Mouse (Mus musculus): Measurements from ENCODE around the gene Ahcy.
"Not testable (repeated sequence)": the region's sequence is repeated elsewhere in the genome, so short reads cannot be mapped to it uniquely, and the experiment has no call there.

Ahcy gene

DNA sequence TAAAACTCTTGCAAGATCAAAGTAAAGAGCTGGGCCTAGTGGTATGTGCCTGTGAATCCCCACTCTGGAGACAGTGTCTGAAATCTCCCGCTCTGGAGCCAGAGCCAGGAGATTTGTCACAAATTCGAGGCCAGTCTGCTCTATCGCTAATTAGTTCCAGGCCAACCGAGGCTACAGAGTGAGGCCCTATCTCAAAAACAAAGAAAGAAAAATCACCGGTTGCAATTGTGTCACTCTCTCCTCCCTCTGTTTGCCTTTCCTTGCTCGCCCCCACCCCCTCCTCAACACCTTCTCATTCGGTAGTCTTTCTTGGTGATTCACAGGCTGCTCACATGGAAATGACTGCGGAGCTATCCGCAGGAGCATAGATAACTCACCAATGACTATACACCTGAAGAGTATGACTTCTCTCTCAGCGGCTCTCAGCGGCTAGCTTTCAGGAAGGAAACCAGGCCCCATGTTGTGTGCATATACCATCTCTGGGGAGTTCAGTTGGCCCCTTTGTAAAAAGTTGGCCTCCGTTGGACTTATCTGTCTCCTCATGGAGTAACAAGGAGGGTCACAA is 551 bp upstream of the Ahcy start:
- no peak for DNase-seq (ENCODE audit: low read depth, low spot score)

DNA sequence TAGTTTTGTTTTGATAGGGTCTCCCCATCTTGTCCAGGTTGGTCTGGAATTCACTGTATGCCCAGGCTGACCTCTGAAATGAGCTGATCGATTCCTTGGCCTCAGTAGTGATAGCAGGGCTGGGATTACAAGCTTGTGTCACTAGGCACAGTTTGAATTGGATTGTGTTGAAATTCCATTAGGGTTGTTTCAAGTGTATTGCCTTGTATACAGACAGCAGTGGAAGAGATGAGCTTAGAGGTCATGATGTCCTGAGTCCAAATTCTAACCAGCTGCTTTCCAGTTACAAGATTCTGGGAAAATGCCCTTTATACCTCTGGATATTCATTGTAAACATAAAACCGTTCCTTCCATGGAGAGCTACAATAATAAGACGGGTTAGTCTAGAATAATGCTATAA is 950 bp downstream of the Ahcy start:
- DNase-seq (ENCODE audit: low read depth, low spot score) = no peak

DNA sequence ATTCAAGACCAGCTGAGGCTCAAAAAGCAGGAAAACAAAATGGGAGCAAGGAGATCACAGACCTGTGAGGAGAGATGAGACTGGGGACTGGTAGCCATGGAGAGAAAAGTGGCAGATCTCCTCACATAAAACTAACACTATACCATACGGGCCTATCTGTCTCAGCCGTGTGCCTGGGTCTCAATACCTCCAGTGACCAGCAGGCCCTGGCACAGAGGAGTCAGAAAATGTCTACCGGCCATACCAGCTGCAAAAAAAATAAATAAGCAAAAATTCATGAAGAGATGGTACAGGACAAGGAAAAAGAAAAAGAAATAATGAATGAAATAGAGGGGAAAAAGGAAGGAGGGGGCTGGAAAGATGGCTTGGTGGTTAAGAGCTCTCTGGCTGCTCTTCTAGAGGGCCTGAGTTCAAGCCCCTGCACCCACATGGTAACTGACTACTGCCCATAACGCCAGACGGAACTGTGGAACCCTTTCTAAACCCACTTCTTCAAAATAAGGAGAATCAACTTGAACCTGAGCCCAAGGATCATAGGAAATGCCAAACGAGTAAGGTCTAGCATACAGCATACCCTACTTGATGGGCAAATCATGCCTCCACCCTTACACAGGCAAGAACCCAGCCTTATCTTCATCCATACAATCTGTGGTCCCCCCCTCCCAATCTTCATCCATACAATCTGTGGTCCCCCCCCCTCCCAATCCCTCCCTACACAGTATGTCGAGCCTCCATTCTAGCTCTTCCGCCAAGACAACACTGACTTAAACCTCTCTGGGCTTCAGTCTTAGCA is 1.7 kb downstream of the Ahcy start:
- DNase-seq (ENCODE audit: low read depth, low spot score) = no peak

DNA sequence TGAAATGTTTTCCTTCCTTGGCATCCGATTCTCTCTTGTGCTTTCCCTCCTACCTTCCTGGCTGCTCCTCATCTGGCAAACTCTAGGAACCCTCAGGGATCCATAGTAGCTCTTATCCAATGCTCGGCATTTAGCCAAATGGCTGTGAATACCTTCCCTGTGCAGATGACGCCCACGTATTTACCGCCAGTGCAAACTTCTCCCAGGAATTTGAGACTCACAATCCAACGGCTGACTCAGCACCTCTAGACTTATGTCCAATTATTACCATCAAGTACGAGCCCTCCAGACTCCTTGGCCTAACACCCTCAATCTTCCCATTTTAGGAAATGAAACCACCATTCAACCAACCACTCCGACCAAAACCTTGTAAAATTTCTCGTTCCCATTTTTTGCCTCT is 3.3 kb downstream of the Ahcy start:
- no peak for DNase-seq (ENCODE audit: low read depth, low spot score)

DNA sequence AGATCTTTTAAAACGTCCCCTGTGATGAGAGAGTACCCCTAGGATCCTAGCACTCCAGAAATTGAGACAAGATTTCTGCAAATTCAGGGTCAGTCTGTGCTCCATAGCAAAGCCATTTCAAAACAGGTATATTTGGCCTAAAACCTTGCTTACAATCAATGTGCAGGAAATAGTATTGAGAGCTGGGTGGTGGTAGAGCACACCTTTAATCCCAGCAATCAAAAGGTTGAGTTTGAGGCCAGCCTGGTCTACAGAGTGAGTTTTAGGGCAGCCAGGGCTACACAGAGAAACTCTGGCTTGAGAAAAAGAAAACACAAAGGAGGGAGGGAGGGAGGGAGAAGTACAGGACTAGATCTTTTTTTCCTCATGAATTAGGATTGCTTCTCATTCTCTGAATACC is 16.9 kb downstream of the Ahcy start:
- no peak for DNase-seq (ENCODE audit: low read depth, low spot score)

DNA sequence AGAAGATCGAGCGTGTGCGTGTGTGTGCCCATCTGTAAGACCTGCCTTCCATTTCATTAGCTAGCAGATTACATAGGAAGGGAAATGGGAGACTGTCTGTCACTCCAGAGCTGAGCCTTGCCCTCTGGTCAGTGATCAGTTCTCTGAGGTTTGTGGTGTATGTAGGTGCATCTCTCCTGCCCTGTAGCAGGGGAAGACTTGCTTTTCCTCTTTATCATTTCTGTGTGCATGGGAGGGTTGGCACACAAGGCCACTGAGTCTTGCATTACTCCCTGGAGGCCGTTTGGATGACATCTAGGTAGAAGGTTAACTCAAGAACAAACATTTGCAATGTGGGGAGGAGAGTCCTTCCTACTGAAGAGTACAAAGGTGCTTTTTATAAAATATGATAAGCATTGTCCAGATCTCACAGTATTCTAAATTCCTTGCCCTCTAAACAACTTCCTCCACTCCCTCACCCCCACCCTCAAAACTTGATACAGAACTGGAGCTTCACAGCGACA is 18.2 kb downstream of the Ahcy start:
- DNase-seq (ENCODE audit: low read depth, low spot score) = no peak

DNA sequence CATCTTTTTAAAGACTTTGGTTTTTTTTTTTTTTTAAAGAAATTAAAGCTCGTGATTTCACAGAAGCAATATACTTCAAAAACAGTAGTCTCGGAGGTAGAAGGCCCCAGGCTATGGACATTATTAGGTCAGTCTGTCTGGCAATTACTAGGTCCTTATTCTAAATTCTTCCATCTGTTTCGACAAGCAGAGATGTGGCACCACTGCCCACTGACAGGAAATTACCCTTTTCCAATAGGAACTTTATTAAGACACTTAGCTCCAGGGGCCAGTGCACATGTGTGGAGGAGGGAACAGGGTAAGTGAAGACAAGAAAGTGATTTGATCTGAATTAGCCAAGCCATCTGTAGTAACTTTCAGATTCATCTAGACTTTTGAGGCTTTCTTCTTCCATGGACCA is 19.6 kb downstream of the Ahcy start:
- DNase-seq (ENCODE audit: low read depth, low spot score) = no peak

DNA sequence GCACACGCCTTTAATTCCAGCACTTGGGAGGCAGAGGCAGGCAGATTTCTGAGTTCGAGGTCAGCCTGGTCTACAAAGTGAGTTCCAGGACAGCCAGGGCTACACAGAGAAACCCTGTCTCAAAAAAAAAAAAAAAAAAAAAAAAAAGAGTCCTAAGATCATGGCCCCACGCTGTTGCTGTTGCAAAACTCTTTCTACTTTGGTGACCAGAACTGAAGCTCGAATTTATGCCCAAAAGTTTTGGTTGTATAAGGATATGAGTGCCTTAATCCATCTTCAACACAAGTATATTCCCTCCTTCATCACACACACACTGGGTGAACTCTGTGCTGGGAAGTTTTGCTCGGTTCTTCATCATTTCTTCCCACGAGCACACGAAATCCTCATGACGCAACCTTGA is 20.8 kb downstream of the Ahcy start:
- DNase-seq (ENCODE audit: low read depth, low spot score) = not testable (repeated sequence)

DNA sequence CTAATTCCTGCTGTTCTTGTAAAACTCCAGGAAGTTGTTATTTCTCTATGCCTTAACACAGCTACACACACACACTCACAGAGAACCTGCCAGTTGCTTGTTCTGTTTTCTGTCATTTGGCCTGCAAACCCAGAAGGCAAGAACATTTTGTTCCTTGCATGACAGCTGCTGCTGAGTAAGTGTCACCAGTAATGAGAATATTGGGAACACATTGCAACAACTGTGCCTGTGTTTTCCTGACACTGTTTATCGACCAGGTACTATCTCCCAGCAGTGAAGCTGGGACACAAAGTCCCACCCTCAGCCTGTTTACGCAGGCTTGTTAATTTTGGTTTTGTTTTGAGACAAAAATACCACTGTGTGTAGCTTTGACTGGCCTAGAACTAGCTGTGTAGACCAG is 21.6 kb downstream of the Ahcy start:
- DNase-seq (ENCODE audit: low read depth, low spot score) = no peak

DNA sequence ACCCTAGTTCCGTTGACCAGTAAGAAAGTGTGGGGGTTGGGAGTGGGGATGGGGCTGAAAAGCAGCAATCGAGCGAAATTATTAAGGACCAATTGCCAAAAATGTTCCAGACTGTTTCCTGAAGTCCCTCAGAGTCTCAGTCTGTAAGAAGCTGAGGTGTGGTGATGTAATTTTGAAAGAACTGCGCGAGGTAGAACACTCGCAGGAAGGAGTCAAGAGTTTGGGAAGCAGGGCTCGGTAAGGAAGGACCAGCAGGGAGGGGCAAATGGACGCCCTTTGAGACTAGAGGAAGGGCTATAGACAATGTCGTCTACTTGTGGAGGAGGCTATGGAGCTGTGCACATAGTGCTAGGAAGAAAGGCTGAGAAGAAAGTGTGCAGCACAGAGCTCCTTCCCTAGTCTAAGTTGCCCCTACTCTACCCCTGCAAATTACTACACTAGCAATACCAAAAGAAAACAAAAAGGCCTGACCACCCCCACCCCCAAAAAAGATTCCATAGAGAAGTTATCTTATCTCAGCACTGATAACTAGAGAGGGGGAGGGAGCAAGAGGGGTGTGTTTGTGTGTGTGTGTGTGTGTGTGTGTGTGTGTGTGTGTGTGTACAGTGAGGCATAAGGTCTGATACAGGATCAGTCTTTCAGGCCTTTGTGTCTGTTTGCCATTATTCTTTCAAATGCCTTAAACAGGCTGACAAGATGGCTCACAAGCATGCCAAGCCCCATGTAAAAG is 22.5 kb downstream of the Ahcy start:
- no peak for DNase-seq (ENCODE audit: low read depth, low spot score)

DNA sequence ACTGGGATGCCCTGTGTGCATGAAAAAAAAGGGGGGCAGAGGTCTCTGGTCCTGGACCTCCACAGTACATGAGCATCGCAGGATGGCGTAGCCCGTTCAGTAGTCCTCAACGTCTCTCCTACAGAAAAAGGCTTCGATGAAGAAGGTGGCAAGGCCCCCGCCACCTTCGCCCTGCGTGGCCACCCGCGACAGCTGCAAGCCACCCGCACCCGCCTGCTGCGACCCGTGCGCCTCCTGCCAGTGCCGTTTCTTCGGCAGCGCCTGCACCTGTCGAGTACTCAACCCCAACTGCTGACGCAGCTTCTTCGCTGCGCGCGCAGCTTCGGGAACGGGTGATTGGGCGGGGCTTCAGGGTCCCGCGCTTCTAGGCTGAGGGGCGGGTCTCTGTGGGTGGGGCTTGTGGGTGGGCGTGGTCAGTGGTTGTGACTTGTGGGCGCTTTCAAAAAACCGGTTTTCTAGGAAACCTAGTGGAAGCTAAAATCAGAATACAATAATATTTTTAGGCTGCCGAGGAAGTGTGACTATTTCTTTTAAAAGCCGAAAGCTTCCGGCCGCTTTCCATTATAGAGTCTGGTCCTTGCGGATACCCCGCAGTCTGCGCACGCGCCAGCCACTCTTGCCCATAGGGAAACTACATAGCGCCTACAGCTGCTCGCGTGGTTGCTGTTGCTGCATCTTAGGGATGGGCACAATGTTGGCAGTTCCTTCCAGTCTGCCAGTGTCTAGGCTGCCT is 23.6 kb downstream of the Ahcy start:
- DNase-seq (ENCODE audit: low read depth, low spot score) = peak; percentile 89

DNA sequence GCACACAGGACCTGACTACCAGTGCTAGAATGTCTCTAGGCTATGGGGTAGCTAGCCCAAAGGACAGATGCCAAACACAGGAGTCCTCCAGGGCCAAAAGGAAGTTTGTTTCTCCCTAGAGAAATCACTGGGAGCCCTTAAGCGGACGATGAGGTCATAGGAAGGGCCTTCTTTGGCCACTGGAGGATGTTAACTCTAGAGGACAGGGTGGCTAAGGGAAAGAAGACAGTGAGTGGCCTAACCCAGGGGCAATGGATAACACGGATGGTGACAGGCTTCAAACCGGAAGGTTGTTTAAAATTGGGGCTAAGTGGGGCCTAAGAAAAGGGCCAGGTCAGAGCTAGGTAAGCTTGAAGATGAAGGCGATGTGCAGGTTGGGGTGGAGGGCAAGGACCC is 24.2 kb downstream of the Ahcy start:
- no peak for DNase-seq (ENCODE audit: low read depth, low spot score)

DNA sequence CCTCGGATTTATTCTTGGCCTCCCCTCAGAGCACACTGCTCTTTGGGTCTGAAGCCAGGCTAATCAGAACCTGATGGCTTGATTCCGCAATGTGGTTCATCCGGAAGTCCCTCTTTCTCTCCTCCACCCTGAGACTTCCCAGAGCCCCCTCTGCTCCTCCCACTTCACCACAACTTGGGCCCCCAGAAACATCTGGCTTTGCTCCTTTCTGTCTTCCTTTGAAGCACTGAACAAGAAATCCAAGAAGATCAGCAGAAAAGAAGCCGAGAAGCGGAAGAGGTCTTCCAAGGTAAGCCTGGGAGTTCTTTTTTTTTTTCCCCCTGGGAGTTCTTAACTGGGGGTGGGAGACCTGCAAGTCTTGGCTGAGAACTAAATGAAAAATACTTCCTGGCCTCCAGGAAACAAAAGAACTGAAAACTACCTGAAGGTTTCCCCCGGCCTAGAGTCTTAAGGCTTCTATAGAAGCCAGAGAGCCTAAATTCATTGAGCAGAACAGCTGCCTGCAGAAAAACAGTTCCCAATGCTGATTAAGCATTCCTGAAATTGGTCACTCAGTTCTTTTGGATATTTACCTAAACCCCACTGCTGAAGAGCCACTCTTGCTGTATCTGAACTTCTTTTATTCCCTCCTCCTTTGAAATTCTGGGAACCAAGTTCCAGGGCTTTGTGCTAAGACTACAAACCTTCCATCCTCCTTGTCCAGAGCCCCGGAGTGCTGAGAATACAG is 26.7 kb downstream of the Ahcy start:
- DNase-seq (ENCODE audit: low read depth, low spot score) = no peak

DNA sequence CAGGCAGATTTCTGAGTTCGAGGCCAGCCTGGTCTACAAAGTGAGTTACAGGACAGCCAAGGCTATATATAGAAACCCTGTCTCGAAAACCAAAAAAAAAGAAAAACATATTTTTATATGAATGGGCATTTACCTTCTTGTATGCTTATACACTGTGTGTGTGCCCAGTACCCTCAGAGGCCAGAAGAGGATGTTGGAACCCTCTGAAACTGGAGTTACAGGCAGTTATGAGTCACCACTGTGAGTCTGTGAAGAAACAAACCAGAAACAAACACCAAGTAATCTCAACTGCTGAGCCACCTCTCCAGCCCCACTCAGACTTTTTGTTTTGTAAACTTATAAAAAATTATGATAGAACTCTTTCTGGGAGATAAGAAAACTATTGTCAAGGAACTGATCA is 27.5 kb downstream of the Ahcy start:
- no peak for DNase-seq (ENCODE audit: low read depth, low spot score)

DNA sequence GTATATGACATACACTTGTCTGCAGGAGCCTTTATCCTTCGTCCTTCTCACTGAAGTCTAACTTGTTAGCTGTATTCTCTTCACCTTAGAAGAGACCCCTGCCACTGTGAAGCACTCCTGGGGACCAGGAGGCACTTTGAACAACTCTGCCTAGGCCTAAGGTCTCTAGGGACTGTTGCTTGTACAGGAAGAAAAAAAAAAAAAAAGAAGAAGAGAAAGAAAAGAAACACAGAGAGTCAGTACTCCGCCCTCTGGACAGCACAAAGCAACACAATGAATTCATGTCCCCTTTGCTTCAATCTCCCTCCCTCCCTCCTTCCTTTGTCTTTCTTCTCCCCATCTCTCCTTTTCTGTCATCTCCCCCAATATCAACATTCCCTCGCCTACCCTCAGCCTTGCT is 29.2 kb downstream of the Ahcy start:
- DNase-seq (ENCODE audit: low read depth, low spot score) = no peak

DNA sequence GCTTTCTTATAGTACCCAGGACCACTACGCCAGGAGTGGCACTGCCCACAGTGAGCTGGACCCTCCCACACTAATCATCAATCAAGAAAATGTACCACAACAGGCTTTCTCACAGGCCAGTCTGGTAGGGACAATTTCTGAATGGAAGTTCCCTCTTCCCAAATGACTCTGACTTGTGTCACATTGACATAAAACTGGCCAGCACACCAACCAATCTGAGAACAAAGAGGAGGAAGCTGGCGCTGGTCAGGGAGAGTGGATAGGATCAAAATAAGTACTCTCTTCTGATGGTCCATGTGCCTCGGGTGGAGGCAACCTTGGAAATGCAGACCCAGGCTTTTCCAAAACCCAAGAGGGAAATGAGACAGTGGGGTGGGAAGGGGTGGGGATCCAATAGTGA is 29.8 kb downstream of the Ahcy start:
- DNase-seq (ENCODE audit: low read depth, low spot score) = no peak

DNA sequence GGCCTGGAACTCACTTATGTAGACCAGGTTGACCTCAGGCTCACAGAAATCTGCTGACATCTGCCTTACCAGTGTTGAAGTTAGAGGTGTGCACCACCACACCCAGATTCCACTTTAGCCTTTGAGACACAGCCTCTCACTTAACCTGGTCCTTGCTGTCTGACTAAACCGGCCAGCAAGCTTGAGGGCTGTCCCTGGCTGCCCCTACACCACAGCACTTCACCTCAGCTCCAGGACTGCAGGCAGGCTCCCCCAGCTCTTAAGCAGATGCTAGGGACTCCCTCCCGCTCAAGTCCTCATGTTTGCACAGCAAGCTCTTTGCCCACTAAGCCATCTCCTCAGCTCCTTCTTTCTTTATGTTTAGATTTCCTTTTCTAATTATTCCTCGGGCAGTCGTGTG is 34.3 kb downstream of the Ahcy start:
- no peak for DNase-seq (ENCODE audit: low read depth, low spot score)

DNA sequence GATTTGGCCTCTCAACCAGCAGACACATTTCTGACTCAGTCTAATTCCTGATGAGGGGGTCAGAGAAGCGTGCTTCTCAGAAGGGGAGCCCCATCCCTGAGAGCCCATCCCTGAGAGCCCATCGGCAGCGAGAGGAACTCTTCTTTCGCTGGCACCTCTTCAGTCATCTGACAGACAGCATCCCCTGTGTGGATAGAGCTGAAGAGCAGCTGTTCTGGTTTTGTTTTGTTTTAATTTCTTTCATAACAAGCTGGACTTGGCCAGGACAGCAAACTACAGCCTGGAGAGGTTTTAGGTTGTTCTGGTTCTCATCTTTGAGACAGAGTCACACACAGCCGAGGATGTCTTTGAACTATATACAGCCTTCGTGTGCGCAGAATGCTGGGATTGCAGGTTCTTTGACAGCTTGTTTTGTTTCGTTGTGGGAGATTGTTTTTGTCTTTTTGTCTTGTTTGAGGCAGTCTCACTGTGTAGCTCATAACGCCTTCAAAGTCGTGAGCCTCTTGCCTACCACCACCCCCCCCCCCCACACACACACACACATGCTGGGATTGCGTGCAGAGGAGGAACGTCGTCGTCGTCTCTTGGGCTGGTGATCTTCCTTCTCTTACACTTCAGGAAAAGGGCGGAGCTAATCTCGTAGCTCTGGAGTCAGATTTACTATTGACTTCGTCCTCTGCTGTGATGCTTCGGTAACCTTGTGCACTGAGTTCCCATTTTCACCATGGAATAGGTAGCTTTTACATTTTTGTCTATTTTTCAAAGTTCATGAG is 41.2 kb downstream of the Ahcy start:
- DNase-seq (ENCODE audit: low read depth, low spot score) = no peak

DNA sequence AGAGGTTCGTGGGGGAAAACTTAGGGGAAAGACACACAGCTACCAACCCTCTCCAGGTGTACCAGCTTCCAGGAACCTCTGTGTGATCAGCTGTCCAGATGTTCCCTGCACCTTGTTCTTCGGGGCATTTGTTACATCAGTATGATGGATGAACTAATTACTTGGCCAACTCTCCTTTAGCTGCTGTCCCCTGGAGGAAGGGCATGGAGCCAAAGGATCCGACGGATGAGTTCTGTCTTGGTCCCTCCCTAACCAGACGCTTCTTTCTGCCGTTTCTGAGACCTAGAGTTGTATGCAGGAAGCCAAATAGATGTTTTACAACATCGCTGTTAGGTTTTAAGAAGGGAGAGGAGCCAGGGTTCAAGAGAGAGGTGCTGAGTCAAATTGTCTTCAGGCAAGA is 43.5 kb downstream of the Ahcy start:
- DNase-seq (ENCODE audit: low read depth, low spot score) = no peak

DNA sequence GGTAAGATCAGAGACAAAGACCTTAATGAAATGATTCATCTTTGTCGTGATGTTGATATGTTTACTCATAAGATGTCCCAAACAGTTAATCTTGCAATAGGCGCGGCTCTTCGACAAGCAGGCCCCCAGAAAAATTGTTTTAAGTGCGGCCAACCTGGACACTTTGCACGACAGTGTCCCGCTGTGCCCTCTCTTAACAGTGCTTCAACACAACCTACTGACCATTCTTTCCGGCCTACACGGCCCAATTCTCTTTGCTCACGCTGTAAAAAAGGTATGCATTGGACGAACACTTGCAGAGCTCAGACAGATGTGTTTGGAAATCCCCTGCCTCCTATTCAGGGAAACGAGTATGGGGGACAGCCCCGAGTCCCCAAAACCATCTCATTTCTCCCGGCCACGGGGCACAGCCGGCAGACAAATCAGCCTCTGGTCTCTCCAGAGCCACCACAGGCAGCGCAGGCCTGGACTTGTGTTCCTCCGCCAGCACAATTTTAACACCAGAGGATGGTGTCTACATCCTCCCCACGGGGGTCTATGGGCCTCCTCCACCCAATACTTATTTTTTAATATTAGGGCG is 54.0 kb downstream of the Ahcy start:
- not testable (repeated sequence) for DNase-seq (ENCODE audit: low read depth, low spot score)
